Mouse (Mus musculus): ENCODE measurements at regions not wholly inside any gene's neighbourhood (a gene's known extent, or its start where the extent isn't known, plus 50 kb on each side); places are given as distances from the start of the nearest gene placed in this dataset.

DNA sequence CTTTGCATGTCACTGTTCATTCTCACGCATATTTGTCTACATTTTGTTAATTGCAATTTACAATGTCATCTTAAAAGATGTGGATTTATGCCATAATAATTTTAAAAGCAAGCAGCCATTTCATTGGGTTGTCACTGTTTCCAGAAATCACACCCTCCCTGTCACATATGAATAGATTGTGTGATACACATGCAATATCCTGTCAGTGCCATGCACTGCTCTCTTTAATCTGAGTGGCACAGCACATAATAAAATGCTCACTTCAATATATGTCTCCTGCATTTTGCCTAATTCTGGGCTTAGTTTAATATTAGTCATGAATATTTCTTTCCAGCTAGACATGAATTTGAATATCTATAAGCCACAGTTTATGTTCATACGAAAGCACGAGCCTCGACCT is 56.1 kb upstream of the 1700008P02Rik start:
- Histone ChIP-seq H3K27ac (ENCODE audit: control insufficient read depth, insufficient read depth, low read depth, low read length, poor library complexity) (no peak overlapping the region), H3K4me3 (replicated peaks; ENCODE audit: control insufficient read depth, low read depth, low read length) (no peak overlapping the region), H3K4me1 (ENCODE audit: control insufficient read depth, insufficient read depth, low read length) (no peaks in the 10 kb centered on the region)
- 81% methylated on average over 4 of the region's 4 CpGs for WGBS
- TF ChIP-seq POLR2A (IDR thresholded peaks at IDR 0.05; ENCODE audit: borderline replicate concordance, control insufficient read depth, low read depth, low read length) (no peak), CTCF (IDR thresholded peaks at IDR 0.05; ENCODE audit: control insufficient read depth, insufficient read depth, low read length) (no peak)

DNA sequence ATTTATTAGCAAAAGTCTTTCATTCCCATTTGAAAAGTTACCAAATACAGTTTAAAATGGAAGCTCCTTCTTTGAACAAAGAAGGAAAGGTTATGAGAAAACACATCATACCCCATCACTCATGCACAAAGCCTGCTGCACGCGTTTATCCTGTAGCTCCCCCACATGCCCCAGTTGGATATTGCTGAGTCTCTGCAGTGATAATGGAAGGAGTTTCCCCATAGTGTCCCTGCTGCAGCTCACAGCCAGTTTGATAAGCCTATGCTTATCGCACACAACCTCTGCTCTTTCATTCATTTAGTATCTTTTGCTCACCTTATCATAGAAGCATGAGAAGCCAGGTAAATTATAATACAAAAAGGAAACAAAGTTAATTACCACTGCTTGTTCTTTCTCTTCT is 55.1 kb upstream of the 1700008P02Rik start:
- no peaks in the 10 kb centered on the region for H3K4me1 ChIP-seq (ENCODE audit: control insufficient read depth, insufficient read depth, low read length)
- TF ChIP-seq POLR2A (IDR thresholded peaks at IDR 0.05; ENCODE audit: borderline replicate concordance, control insufficient read depth, low read depth, low read length) = no peak
- no peak for TF ChIP-seq CTCF (IDR thresholded peaks at IDR 0.05; ENCODE audit: control insufficient read depth, insufficient read depth, low read length)
- no peak overlapping the region for H3K27ac ChIP-seq (ENCODE audit: control insufficient read depth, insufficient read depth, low read depth, low read length, poor library complexity)
- no peak overlapping the region for H3K4me3 ChIP-seq (replicated peaks; ENCODE audit: control insufficient read depth, low read depth, low read length)
- 65% methylated on average over 3 of the region's 3 CpGs for WGBS
